Mouse (Mus musculus) erythroblast, embryonic 14.5 days (primary cell): Measurements from ENCODE around the gene Kansl3.

Source experiments
- GATA1 ChIP-seq: IDR thresholded peaks from 2 replicates; pipeline ENCODE4 v1.6.1; 2012; ENCODE audit warnings: low read length, inconsistent platforms, mixed read lengths
- TAL1 ChIP-seq: IDR thresholded peaks from 3 replicates; pipeline ENCODE4 v1.6.1; 2012; ENCODE audit warnings: low read length, inconsistent platforms, mixed read lengths

DNA sequence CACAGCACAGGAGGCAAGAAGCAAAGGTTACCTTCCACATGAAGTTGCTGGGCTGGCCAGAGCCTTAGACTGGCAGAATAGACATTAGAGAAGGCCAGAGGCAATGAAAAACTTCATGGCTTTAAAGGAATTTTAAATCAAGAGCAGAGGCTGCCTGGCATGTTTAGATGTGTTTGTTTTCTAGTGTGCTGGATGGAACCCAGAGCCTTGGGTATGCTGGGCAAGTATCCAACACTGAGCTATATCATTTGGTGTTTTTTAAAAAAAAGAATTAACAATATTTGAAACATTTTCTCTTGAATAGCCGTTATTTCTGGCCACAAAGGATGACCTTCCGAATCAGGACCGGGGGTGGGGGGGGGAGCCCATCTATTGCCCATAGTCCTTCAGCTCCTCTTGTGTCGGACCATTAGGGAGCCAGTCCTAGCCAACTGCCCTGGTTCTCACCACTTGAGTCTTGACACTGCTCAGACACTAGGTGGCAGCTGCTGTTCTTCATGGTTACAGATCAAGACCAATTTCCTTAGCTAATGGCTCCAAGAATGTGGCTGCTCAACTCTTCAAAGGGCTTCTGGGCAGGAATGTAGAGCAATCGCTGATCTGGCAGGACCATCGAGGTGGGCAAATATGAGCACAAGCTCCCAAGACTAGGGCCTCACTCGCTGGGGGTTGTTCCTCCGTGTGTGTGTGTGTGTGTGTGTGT is 45.1 kb downstream of the Kansl3 start:
- TF ChIP-seq GATA1: no peak
- TF ChIP-seq TAL1: no peak
